In genomic region chr2:165888813-165889221, GRCm38 (mm10) we compare ENCODE assay signal across 7 mouse cellular contexts. TPM values are rescaled to one million over a fixed set of nuclear protein-coding genes. Genes with fewer than 3 reads are reported as not detected.
DNase-seq lines count a peak whose midpoint lies in the region; ATAC-seq and TF ChIP-seq lines count a peak whose summit lies in the region.

No protein-coding gene starts in this region.

- H3K4me3 ChIP-seq in testis, adult 2 months (ENCODE audit: control insufficient read depth, low read depth, low read length), result no peak overlapping the region
- H3K4me3 ChIP-seq in forebrain, embryonic 11.5 days (ENCODE audit: low read depth, low read length), result no peak overlapping the region
- H3K4me3 ChIP-seq in limb, embryonic 11.5 days (ENCODE audit: low read depth, low read length), result no peak overlapping the region
- H3K4me3 ChIP-seq in neural tube, embryonic 13.5 days, result no peak overlapping the region

- 23% methylated on average over 3 of the region's 3 CpGs for WGBS in forebrain, embryonic 11.5 days
- WGBS in limb, embryonic 11.5 days, result 14% methylated on average over 3 of the region's 3 CpGs
- 15% methylated on average over 3 of the region's 3 CpGs for WGBS in neural tube, embryonic 13.5 days

- peak overlapping the region; percentile 79 for H3K27ac ChIP-seq in testis, adult 2 months (ENCODE audit: control insufficient read depth, insufficient read depth, low read depth, low read length)
- H3K27ac ChIP-seq in forebrain, embryonic 11.5 days (ENCODE audit: low read depth, low read length), result peak overlapping the region; percentile 100
- peak overlapping the region; percentile 98 for H3K27ac ChIP-seq in limb, embryonic 11.5 days (replicated peaks; ENCODE audit: low read depth, low read length)
- peak overlapping the region; percentile 100 for H3K27ac ChIP-seq in neural tube, embryonic 13.5 days (replicated peaks)

- no peaks in the 10 kb centered on the region for H3K36me3 ChIP-seq in testis, adult 2 months (ENCODE audit: control insufficient read depth, insufficient read depth, low read length)
- H3K36me3 ChIP-seq in forebrain, embryonic 11.5 days (ENCODE audit: control insufficient read depth, insufficient read depth, low read length), result no peaks in the 10 kb centered on the region
- no peaks in the 10 kb centered on the region for H3K36me3 ChIP-seq in limb, embryonic 11.5 days (ENCODE audit: control insufficient read depth, insufficient read depth, low read length)
- no peaks in the 10 kb centered on the region for H3K36me3 ChIP-seq in neural tube, embryonic 13.5 days

- H3K4me2 ChIP-seq in forebrain, embryonic 11.5 days (ENCODE audit: low read depth, low read length, severe bottlenecking), result no peak overlapping the region
- peak overlapping the region; percentile 3; the same call in 1 of the 2 replicates for H3K4me2 ChIP-seq in limb, embryonic 11.5 days (ENCODE audit: low read depth, severe bottlenecking)
- peak overlapping the region; percentile 22; the same call in 1 of the 2 replicates for H3K4me2 ChIP-seq in neural tube, embryonic 13.5 days

- H3K27me3 ChIP-seq in testis, adult 2 months (ENCODE audit: control insufficient read depth, insufficient read depth, low read length), result no peaks in the 10 kb centered on the region
- no peaks in the 10 kb centered on the region for H3K27me3 ChIP-seq in forebrain, embryonic 11.5 days (ENCODE audit: control insufficient read depth, insufficient read depth, low read length)
- H3K27me3 ChIP-seq in limb, embryonic 11.5 days (ENCODE audit: control insufficient read depth, insufficient read depth, low read length), result no peaks in the 10 kb centered on the region
- H3K27me3 ChIP-seq in neural tube, embryonic 13.5 days, result no peaks in the 10 kb centered on the region

- peak overlapping the region; percentile 84 for H3K9ac ChIP-seq in forebrain, embryonic 11.5 days (ENCODE audit: low read length)
- peak overlapping the region; percentile 56 for H3K9ac ChIP-seq in limb, embryonic 11.5 days (ENCODE audit: low read length)
- H3K9ac ChIP-seq in neural tube, embryonic 13.5 days, result peak overlapping the region; percentile 77

- ATAC-seq in forebrain, embryonic 11.5 days (replicated peaks; ENCODE audit: low FRiP score), result no peak
- no peak for ATAC-seq in limb, embryonic 11.5 days (ENCODE audit: insufficient number of reproducible peaks, low FRiP score, low TSS enrichment, low read depth)
- ATAC-seq in neural tube, embryonic 13.5 days (ENCODE audit: low read depth), result no peak

- TF ChIP-seq CTCF in testis, adult 2 months (IDR thresholded peaks at IDR 0.05; ENCODE audit: control insufficient read depth, insufficient read depth, insufficient replicate concordance, low read depth, low read length), result no peak

- no peak for TF ChIP-seq POLR2A in testis, adult 2 months (IDR thresholded peaks at IDR 0.05; ENCODE audit: control insufficient read depth, low read depth, low read length)

- peaks cover 22% of the 10 kb centered on the region for H3K4me1 ChIP-seq in testis, adult 2 months (ENCODE audit: control insufficient read depth, insufficient read depth, low read length)
- H3K4me1 ChIP-seq in forebrain, embryonic 11.5 days (replicated peaks; ENCODE audit: control insufficient read depth, insufficient read depth, low read length), result peaks cover 49% of the 10 kb centered on the region
- H3K4me1 ChIP-seq in limb, embryonic 11.5 days (ENCODE audit: control insufficient read depth, insufficient read depth, low read length), result peaks cover 52% of the 10 kb centered on the region
- peaks cover 62% of the 10 kb centered on the region for H3K4me1 ChIP-seq in neural tube, embryonic 13.5 days (replicated peaks)

- DNase-seq in testis, postnatal 10 days (ENCODE audit: low spot score), result no peak
- no peak for DNase-seq in forebrain, embryonic 11.5 days (ENCODE audit: low spot score)
- no peak for DNase-seq in limb, embryonic 11.5 days (ENCODE audit: low spot score)
- DNase-seq in gastrocnemius, postnatal 10 days, result no peak
- DNase-seq in c-Kit-positive CD71-positive TER-119-positive erythroid progenitor cells, embryonic 14.5 days (ENCODE audit: low spot score), result no peak

- no peaks in the 10 kb centered on the region for H3K9me3 ChIP-seq in forebrain, embryonic 11.5 days (ENCODE audit: control insufficient read depth, low read length)
- H3K9me3 ChIP-seq in limb, embryonic 11.5 days (ENCODE audit: control insufficient read depth, low read length), result no peaks in the 10 kb centered on the region
- no peaks in the 10 kb centered on the region for H3K9me3 ChIP-seq in neural tube, embryonic 13.5 days

RNA-seq across cellular contexts. Expression of gene Zmynd8, which starts 10.0 kb away (rescaled TPM):
- polyA plus RNA-seq in testis, adult 2 months (2012; rRNA removed), result 3.0 and 4.2 TPM in 2 replicates
- polyA plus RNA-seq in forebrain, embryonic 11.5 days (2014; fragmentation: Nextera tagmentation; extraction: Ambion mirVana), result 54.3 and 61.5 TPM in 2 replicates
- 43.5 and 46.9 TPM in 2 replicates for polyA plus RNA-seq in limb, embryonic 11.5 days (2014; fragmentation: Nextera tagmentation; extraction: Ambion mirVana)
- polyA plus RNA-seq in neural tube, embryonic 13.5 days (2015; fragmentation: Nextera tagmentation; extraction: Ambion mirVana), result 69.0 and 73.2 TPM in 2 replicates
- 10 to 100 TPM; 29.6 to 30.4 TPM for total RNA-seq in gastrocnemius, postnatal 10 days (2021)
